Mouse (Mus musculus): ENCODE data around the gene Gbgt1.
"Not testable (repeated sequence)": the region's sequence is repeated elsewhere in the genome, so short reads cannot be mapped to it uniquely, and the experiment has no call there.

Gbgt1 gene

GRCm38 (mm10) chr2:28496671-28497070, at the start of gene Gbgt1:
Gbgt1 (plus strand) TSS chr2:28496891.
- DNase-seq (ENCODE audit: low spot score in 2 of 2) = no peak

GRCm38 (mm10) chr2:28447315-28447670, 49.4 kb upstream of the Gbgt1 start:
- no peak for DNase-seq (ENCODE audit: low spot score in 2 of 2)

- DNase-seq (ENCODE audit: low spot score in 2 of 2) = no peak
Observed at GRCm38 (mm10) chr2:28451663-28452062, 45.0 kb upstream of the Gbgt1 start.

GRCm38 (mm10) chr2:28453539-28453938, 43.2 kb upstream of the Gbgt1 start:
- no peak for DNase-seq (ENCODE audit: low spot score in 2 of 2)

GRCm38 (mm10) chr2:28456616-28457015, 40.1 kb upstream of the Gbgt1 start:
- DNase-seq (ENCODE audit: low spot score in 2 of 2) = no peak

- peak in 1 of 2 experiments; percentile 47 for DNase-seq (ENCODE audit: low spot score in 2 of 2)
Observed at GRCm38 (mm10) chr2:28463919-28464318, 32.8 kb upstream of the Gbgt1 start.

- no peak for DNase-seq (ENCODE audit: low spot score in 2 of 2)
Observed at GRCm38 (mm10) chr2:28464919-28465318, 31.8 kb upstream of the Gbgt1 start.

- DNase-seq (ENCODE audit: low spot score in 2 of 2) = peak in 1 of 2 experiments; percentile 19
Observed at GRCm38 (mm10) chr2:28465836-28466518, 30.7 kb upstream of the Gbgt1 start, which contains the start of gene 1700007K13Rik. 1700007K13Rik (minus strand) TSS chr2:28466332.

- peak; percentile 61 to 74 for DNase-seq (ENCODE audit: low spot score in 2 of 2)
Observed at GRCm38 (mm10) chr2:28467860-28468485, 28.7 kb upstream of the Gbgt1 start, which contains the start of gene Mrps2. Mrps2 (plus strand) TSS chr2:28468066.

GRCm38 (mm10) chr2:28468486-28469225, 28.0 kb upstream of the Gbgt1 start:
- no peak for DNase-seq (ENCODE audit: low spot score in 2 of 2)

GRCm38 (mm10) chr2:28469461-28469860, 27.2 kb upstream of the Gbgt1 start:
- DNase-seq (ENCODE audit: low spot score in 2 of 2) = no peak

- DNase-seq (ENCODE audit: low spot score in 2 of 2) = no peak
Observed at GRCm38 (mm10) chr2:28470591-28470990, 26.1 kb upstream of the Gbgt1 start.

GRCm38 (mm10) chr2:28472011-28472410, 24.7 kb upstream of the Gbgt1 start:
- not testable (repeated sequence) for DNase-seq (ENCODE audit: low spot score in 2 of 2)

- DNase-seq (ENCODE audit: low spot score in 2 of 2) = not testable (repeated sequence)
Observed at GRCm38 (mm10) chr2:28477993-28478392, 18.7 kb upstream of the Gbgt1 start.

- DNase-seq (ENCODE audit: low spot score in 2 of 2) = no peak
Observed at GRCm38 (mm10) chr2:28479208-28480204, 17.2 kb upstream of the Gbgt1 start.

- no peak for DNase-seq (ENCODE audit: low spot score in 2 of 2)
Observed at GRCm38 (mm10) chr2:28483861-28484260, 12.8 kb upstream of the Gbgt1 start.

GRCm38 (mm10) chr2:28494521-28494920, 2.2 kb upstream of the Gbgt1 start:
- DNase-seq (ENCODE audit: low spot score in 2 of 2) = no peak

GRCm38 (mm10) chr2:28495207-28495756, 1.4 kb upstream of the Gbgt1 start:
- no peak for DNase-seq (ENCODE audit: low spot score in 2 of 2)

- DNase-seq (ENCODE audit: low spot score in 2 of 2) = no peak
Observed at GRCm38 (mm10) chr2:28495801-28496595, 693 bp upstream of the Gbgt1 start.

- no peak for DNase-seq (ENCODE audit: low spot score in 2 of 2)
Observed at GRCm38 (mm10) chr2:28497561-28497960, 870 bp downstream of the Gbgt1 start.

Measured in spleen, postnatal 14 days (tissue).